Mouse (Mus musculus): ENCODE measurements around the gene Eif5a. TPM values are rescaled to one million over a fixed set of nuclear protein-coding genes. Genes with fewer than 3 reads are reported as not detected.
A peak's percentile ranks its signal among the peaks of the same experiment; 100 is the strongest.
"Not testable (repeated sequence)": the region's sequence is repeated elsewhere in the genome, so short reads cannot be mapped to it uniquely, and the experiment has no call there.

The Eif5a gene
- polyA plus RNA-seq, 1 experiment, result 1,243 TPM

DNA sequence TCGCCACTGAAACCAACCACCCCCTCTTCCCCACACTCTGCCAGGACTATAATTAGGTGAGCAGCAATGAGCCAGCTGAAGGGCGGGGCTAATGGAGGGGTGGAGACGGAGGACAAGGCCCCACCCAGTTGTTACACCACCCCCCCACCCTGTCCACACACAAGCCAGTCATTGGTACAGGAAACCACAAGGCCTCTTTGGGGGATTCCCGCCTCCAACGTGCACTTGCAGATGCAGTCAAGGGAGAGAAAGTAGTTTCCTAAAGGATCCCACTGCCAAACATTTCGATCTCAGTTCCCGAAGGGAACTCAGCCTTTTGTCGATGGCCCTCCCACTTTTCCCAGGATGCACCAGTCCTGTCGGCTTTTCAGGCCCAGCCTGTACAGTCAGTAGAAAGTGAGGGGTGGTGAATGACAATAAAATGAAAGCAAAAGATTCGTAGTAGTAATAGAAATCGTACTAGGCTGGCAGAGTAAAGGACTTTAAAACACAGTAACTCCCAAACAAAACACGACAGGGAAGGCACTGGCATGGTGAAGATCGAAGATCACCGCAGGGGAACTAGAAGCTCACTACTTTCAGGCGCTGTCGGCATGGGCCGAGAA is 2.0 kb downstream of the Eif5a start:
- Histone ChIP-seq H3ac (ENCODE audit: control insufficient read depth, insufficient read length) (peak overlapping the region; percentile 87), H3K4me2 (ENCODE audit: low read depth) (peak overlapping the region; percentile 87), H3K4me3 (peak overlapping the region; percentile 77), H3K27me3 (ENCODE audit: control insufficient read depth, insufficient read depth, insufficient read length) (no peaks in the 10 kb centered on the region), H3K79me2 (ENCODE audit: control insufficient read depth, insufficient read depth) (peaks cover 53% of the 10 kb centered on the region), H3K36me3 (ENCODE audit: control insufficient read depth, insufficient read depth) (peaks cover 39% of the 10 kb centered on the region)
- TF ChIP-seq REST (IDR thresholded peaks at IDR 0.05; ENCODE audit: insufficient read depth, insufficient read length), result no peak
- no peak for TF ChIP-seq MYOD1 (IDR thresholded peaks at IDR 0.05; ENCODE audit: control insufficient read depth in 1 of 3, insufficient read length in 2 of 3, low read depth in 2 of 3)
- no peak for TF ChIP-seq POLR2A (IDR thresholded peaks at IDR 0.05; ENCODE audit: insufficient read length, low read depth)
- no peak for TF ChIP-seq MAX (IDR thresholded peaks at IDR 0.05; ENCODE audit: low read depth)
- TF ChIP-seq POLR2AphosphoS2 (IDR thresholded peaks at IDR 0.05; ENCODE audit: insufficient read length, low read depth), result peak; percentile 76

DNA sequence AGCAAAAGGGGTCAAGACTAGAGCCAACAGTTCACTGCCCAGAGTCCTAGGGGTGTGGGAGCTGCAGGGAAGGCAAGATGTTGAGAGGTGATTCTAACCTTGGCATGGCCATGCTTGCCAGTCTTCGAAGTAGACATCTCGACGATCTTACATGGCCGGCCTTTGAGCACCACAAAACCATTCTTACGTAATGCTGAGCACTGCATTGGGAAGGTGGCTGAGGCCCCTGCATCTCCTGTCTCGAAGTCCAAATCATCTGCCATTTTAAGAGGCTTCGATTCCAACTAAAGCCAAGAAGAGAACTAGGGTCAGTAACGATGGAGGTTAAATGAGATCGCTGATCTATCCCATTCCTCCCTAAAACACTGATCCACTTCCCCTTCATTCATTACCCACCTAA is 2.7 kb downstream of the Eif5a start:
- peaks cover 39% of the 10 kb centered on the region for H3K36me3 ChIP-seq (ENCODE audit: control insufficient read depth, insufficient read depth)
- TF ChIP-seq TCF12 (IDR thresholded peaks at IDR 0.05; ENCODE audit: insufficient read depth, poor library complexity, severe bottlenecking) (no peak), TCF3 (IDR thresholded peaks at IDR 0.05; ENCODE audit: insufficient read length, low read depth) (no peak), SRF (IDR thresholded peaks at IDR 0.05; ENCODE audit: control insufficient read depth, insufficient read length, low read depth) (no peak), MAX (IDR thresholded peaks at IDR 0.05; ENCODE audit: low read depth) (no peak), POLR2AphosphoS2 (IDR thresholded peaks at IDR 0.05; ENCODE audit: insufficient read length, low read depth) (no peak), POLR2A (IDR thresholded peaks at IDR 0.05; ENCODE audit: insufficient read length, low read depth) (no peak), CEBPB (IDR thresholded peaks at IDR 0.05; ENCODE audit: insufficient read depth, poor library complexity, severe bottlenecking) (0 out of 2 replicates have a peak, but pooled peaks have one; percentile 6), MYOD1 (IDR thresholded peaks at IDR 0.05; ENCODE audit: control insufficient read depth in 1 of 3, insufficient read length in 2 of 3, low read depth in 2 of 3) (no peak)

DNA sequence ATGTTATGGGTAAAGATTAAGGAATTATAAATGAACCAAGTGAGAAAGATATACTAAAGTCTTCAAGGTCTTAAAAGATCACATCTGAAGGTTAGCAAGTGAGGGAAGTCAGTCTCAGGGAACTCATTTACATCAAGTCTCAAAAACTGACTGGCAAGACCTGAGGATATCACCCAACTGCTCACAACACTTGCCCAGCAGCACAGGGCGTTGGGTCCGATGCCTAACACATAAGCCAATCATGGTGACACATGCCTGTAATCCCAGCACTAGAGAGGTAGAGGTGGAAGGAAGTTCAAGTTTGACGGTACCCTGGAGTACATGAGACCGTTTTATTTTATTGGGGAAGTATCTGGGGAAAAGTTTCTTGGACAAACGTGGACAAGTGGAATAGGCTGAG is 3.6 kb downstream of the Eif5a start:
- Histone ChIP-seq H3K79me2 (ENCODE audit: control insufficient read depth, insufficient read depth) (peaks cover 58% of the 10 kb centered on the region), H3K27me3 (ENCODE audit: control insufficient read depth, insufficient read depth, insufficient read length) (no peaks in the 10 kb centered on the region), H3K36me3 (ENCODE audit: control insufficient read depth, insufficient read depth) (peaks cover 39% of the 10 kb centered on the region), H3ac (ENCODE audit: control insufficient read depth, insufficient read length) (no peak overlapping the region), H3K4me3 (no peak overlapping the region), H3K4me2 (ENCODE audit: low read depth) (peak overlapping the region; percentile 87)
- no peak for TF ChIP-seq POLR2A (IDR thresholded peaks at IDR 0.05; ENCODE audit: insufficient read length, low read depth)
- TF ChIP-seq MYOG (IDR thresholded peaks at IDR 0.05; ENCODE audit: control insufficient read depth in 1 of 3, insufficient read depth in 1 of 3, insufficient read length in 2 of 3, low read depth in 2 of 3), result no peak
- TF ChIP-seq TCF3 (IDR thresholded peaks at IDR 0.05; ENCODE audit: insufficient read length, low read depth), result no peak
- no peak for TF ChIP-seq E2F4 (IDR thresholded peaks at IDR 0.05; ENCODE audit: insufficient read depth)
- no peak for TF ChIP-seq MAX (IDR thresholded peaks at IDR 0.05; ENCODE audit: low read depth)
- TF ChIP-seq POLR2AphosphoS2 (IDR thresholded peaks at IDR 0.05; ENCODE audit: insufficient read length, low read depth), result peak; percentile 52
- no peak for TF ChIP-seq MYOD1 (IDR thresholded peaks at IDR 0.05; ENCODE audit: control insufficient read depth in 1 of 3, insufficient read length in 2 of 3, low read depth in 2 of 3)
- TF ChIP-seq USF1 (IDR thresholded peaks at IDR 0.05; ENCODE audit: low read depth), result no peak
- TF ChIP-seq REST (IDR thresholded peaks at IDR 0.05; ENCODE audit: insufficient read depth, insufficient read length), result no peak

More for the DNA sequence above, 2.7 kb downstream of the Eif5a start:
- H3K4me3 ChIP-seq, result peak overlapping the region; percentile 77
- peaks cover 58% of the 10 kb centered on the region for H3K79me2 ChIP-seq (ENCODE audit: control insufficient read depth, insufficient read depth)
- no peak overlapping the region for H3ac ChIP-seq (ENCODE audit: control insufficient read depth, insufficient read length)
- H3K4me2 ChIP-seq (ENCODE audit: low read depth), result peak overlapping the region; percentile 87
- no peaks in the 10 kb centered on the region for H3K27me3 ChIP-seq (ENCODE audit: control insufficient read depth, insufficient read depth, insufficient read length)

DNA sequence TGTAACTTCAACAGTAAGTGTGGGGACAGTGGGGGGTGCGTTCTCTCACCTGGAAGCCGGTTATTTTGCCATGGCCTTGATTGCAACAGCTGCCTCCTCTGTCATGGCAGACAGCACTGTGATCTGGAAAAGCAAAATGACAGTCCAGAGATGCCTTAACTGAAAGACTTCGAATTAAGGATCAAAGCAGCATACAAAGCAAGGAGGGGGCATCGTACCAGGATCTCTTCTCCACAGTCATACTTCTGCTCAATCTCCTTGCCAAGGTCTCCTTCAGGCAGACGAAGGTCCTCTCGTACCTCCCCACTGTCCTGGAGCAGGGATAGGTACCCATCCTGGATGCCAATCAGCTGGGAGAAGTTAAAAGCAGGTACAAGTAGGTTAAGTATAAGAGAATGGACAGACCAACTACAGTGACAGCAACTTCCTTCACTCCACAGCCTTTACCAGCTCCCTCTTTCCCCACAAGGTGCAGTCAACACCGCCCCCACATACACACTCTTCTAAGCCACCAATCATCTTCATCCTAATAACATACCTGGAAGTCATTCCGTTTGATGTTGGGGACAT is 4.3 kb downstream of the Eif5a start:
- no peak overlapping the region for H3K4me2 ChIP-seq (ENCODE audit: low read depth)
- H3ac ChIP-seq (ENCODE audit: control insufficient read depth, insufficient read length), result no peak overlapping the region
- TF ChIP-seq E2F4 (IDR thresholded peaks at IDR 0.05; ENCODE audit: insufficient read depth) (no peak), REST (IDR thresholded peaks at IDR 0.05; ENCODE audit: insufficient read depth, insufficient read length) (no peak), SRF (IDR thresholded peaks at IDR 0.05; ENCODE audit: control insufficient read depth, insufficient read length, low read depth) (no peak), POLR2AphosphoS2 (IDR thresholded peaks at IDR 0.05; ENCODE audit: insufficient read length, low read depth) (no peak), MYOD1 (IDR thresholded peaks at IDR 0.05; ENCODE audit: control insufficient read depth in 1 of 3, insufficient read length in 2 of 3, low read depth in 2 of 3) (no peak), TCF3 (IDR thresholded peaks at IDR 0.05; ENCODE audit: insufficient read length, low read depth) (no peak), USF1 (IDR thresholded peaks at IDR 0.05; ENCODE audit: low read depth) (no peak)
- H3K4me3 ChIP-seq, result no peak overlapping the region
- peaks cover 40% of the 10 kb centered on the region for H3K36me3 ChIP-seq (ENCODE audit: control insufficient read depth, insufficient read depth)
- peaks cover 58% of the 10 kb centered on the region for H3K79me2 ChIP-seq (ENCODE audit: control insufficient read depth, insufficient read depth)
- no peaks in the 10 kb centered on the region for H3K27me3 ChIP-seq (ENCODE audit: control insufficient read depth, insufficient read depth, insufficient read length)

DNA sequence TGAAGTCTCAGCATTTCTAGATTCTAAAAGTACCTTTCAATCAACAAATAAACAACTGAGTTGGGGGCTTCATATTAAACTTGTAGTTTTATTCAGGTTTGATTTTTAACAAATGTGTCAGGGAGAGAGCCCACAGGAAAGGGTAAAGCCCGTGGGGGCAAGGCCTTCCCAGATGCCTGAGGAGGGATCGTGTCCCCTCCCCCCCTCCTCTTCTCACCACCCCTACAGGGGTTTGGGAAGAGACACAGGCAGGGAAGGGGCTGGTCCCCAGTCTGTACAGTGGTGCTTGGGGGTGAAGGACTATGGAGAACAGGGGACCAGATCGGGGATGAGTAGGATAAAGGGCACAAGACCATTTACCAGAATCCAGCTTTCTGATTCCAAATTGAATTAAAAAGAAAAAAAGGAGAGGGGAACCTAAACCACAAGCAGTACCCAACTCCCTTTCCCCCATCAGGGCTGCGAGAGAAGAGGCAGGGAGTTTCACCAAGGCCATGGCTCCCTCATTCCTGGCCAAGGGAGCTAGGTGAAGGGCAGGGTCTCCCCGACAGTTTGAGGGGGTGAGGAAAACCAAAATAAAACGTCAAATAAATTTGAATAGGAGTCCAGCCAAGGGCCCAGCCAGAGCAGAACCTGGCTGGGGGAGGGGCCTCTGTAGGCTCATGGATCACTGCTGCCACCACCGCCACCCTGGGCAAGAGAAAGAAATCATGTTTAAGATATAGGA is 4.9 kb downstream of the Eif5a start:
- not testable (repeated sequence) for H3K4me3 ChIP-seq; H3K4me2 ChIP-seq (ENCODE audit: low read depth); H3ac ChIP-seq (ENCODE audit: control insufficient read depth, insufficient read length); H3K27me3 ChIP-seq (ENCODE audit: control insufficient read depth, insufficient read depth, insufficient read length)
- H3K36me3 ChIP-seq (ENCODE audit: control insufficient read depth, insufficient read depth), result peaks cover 45% of the 10 kb centered on the region
- peaks cover 58% of the 10 kb centered on the region for H3K79me2 ChIP-seq (ENCODE audit: control insufficient read depth, insufficient read depth)

Data from myocyte (in vitro differentiated cells).